ENCODE assay signal across 8 mouse cellular contexts in genomic region chr17:46855328-46856106, GRCm38 (mm10). TPM values are rescaled to one million over a fixed set of nuclear protein-coding genes. Genes with fewer than 3 reads are reported as not detected.
DNase-seq lines count a peak whose midpoint lies in the region; ATAC-seq and TF ChIP-seq lines count a peak whose summit lies in the region.

No protein-coding gene starts in this region.

- TF ChIP-seq POLR2A in brain, embryonic 14.5 days (IDR thresholded peaks at IDR 0.05; ENCODE audit: borderline replicate concordance, extremely low read depth, insufficient read depth, insufficient read length, poor library complexity, severe bottlenecking): no peak

- H3K9ac ChIP-seq in kidney, embryonic 14.5 days (ENCODE audit: low read depth, low read length): peak overlapping the region; percentile 100
- peak overlapping the region; percentile 98 for H3K9ac ChIP-seq in liver, embryonic 13.5 days
- peak overlapping the region; percentile 100 for H3K9ac ChIP-seq in stomach, embryonic 14.5 days (replicated peaks; ENCODE audit: low read depth, low read length)

- no peak for TF ChIP-seq CTCF in brain, embryonic 14.5 days (IDR thresholded peaks at IDR 0.05; ENCODE audit: borderline replicate concordance, extremely low read depth, insufficient read depth, insufficient read length)

- no peaks in the 10 kb centered on the region for H3K9me3 ChIP-seq in kidney, embryonic 14.5 days (ENCODE audit: control insufficient read depth, low read length)
- no peaks in the 10 kb centered on the region for H3K9me3 ChIP-seq in liver, embryonic 13.5 days (replicated peaks)
- H3K9me3 ChIP-seq in stomach, embryonic 14.5 days (ENCODE audit: control insufficient read depth, low read depth, low read length): no peaks in the 10 kb centered on the region

- no peak for ATAC-seq in kidney, embryonic 14.5 days (ENCODE audit: low FRiP score, low TSS enrichment)
- no peak for ATAC-seq in liver, embryonic 13.5 days (ENCODE audit: low read depth)
- no peak for ATAC-seq in stomach, embryonic 14.5 days (ENCODE audit: insufficient number of reproducible peaks, insufficient read depth, low FRiP score, low read depth)

- peak overlapping the region; percentile 47 for H3K4me2 ChIP-seq in kidney, embryonic 14.5 days (replicated peaks; ENCODE audit: low read depth, low read length)
- peak overlapping the region; percentile 73 for H3K4me2 ChIP-seq in liver, embryonic 13.5 days
- peak overlapping the region; percentile 61 for H3K4me2 ChIP-seq in stomach, embryonic 14.5 days (replicated peaks; ENCODE audit: low read depth, low read length)

- intact Hi-C loops in heart, postnatal 10 days (cut with DNase I): loop anchor here (1.0 to 2.0 kb wide), 2 partner anchors 35 to 73 kb away; partner anchors contain the start of genes Rpl7l1 and Tbcc

- H3K27me3 ChIP-seq in kidney, embryonic 14.5 days (ENCODE audit: control insufficient read depth, insufficient read depth, low read length): no peaks in the 10 kb centered on the region
- no peaks in the 10 kb centered on the region for H3K27me3 ChIP-seq in liver, embryonic 13.5 days
- no peaks in the 10 kb centered on the region for H3K27me3 ChIP-seq in stomach, embryonic 14.5 days (ENCODE audit: control insufficient read depth, insufficient read depth, low read length)

- H3K36me3 ChIP-seq in kidney, embryonic 14.5 days (ENCODE audit: control insufficient read depth, insufficient read depth, low read length): no peaks in the 10 kb centered on the region
- no peaks in the 10 kb centered on the region for H3K36me3 ChIP-seq in liver, embryonic 13.5 days
- no peaks in the 10 kb centered on the region for H3K36me3 ChIP-seq in stomach, embryonic 14.5 days (ENCODE audit: control insufficient read depth, insufficient read depth, low read length)

- no peak for DNase-seq in kidney, postnatal 14 days
- DNase-seq in brain, embryonic 14.5 days (ENCODE audit: low read depth): peak; percentile 26
- peak; percentile 52 to 53 for DNase-seq in heart, postnatal 10 days
- DNase-seq in liver, embryonic 13.5 days: no peak
- DNase-seq in right cerebral cortex, postnatal 4 days: no peak
- DNase-seq in frontal cortex, adult 2 months (ENCODE audit: extremely low spot score in 1 of 2, low spot score in 1 of 2): no peak

- H3K4me1 ChIP-seq in kidney, embryonic 14.5 days (ENCODE audit: control insufficient read depth, insufficient read depth, low read length): peaks cover 28% of the 10 kb centered on the region
- peaks cover 43% of the 10 kb centered on the region for H3K4me1 ChIP-seq in liver, embryonic 13.5 days (replicated peaks)
- H3K4me1 ChIP-seq in stomach, embryonic 14.5 days (ENCODE audit: control insufficient read depth, insufficient read depth, low read length): peaks cover 19% of the 10 kb centered on the region

- WGBS in kidney, embryonic 14.5 days: 59% methylated on average over 15 of the region's 15 CpGs
- 54% methylated on average over 15 of the region's 15 CpGs for WGBS in liver, embryonic 13.5 days (ENCODE audit: insufficient replicate concordance)
- 55% methylated on average over 15 of the region's 15 CpGs for WGBS in stomach, embryonic 14.5 days

- peak overlapping the region; percentile 99 for H3K4me3 ChIP-seq in kidney, embryonic 14.5 days (ENCODE audit: low read length)
- H3K4me3 ChIP-seq in liver, embryonic 13.5 days (replicated peaks): peak overlapping the region; percentile 88
- H3K4me3 ChIP-seq in stomach, embryonic 14.5 days (ENCODE audit: low read depth, low read length): peak overlapping the region; percentile 96

- H3K27ac ChIP-seq in kidney, embryonic 14.5 days (ENCODE audit: low read depth, low read length): peak overlapping the region; percentile 100
- H3K27ac ChIP-seq in liver, embryonic 13.5 days: peak overlapping the region; percentile 96
- H3K27ac ChIP-seq in stomach, embryonic 14.5 days (ENCODE audit: low read length): peak overlapping the region; percentile 100

RNA-seq across cellular contexts. Expression of gene Bicral, which starts 2.8 kb away (rescaled TPM):
- 2.6 and 5.2 TPM in 2 replicates for polyA plus RNA-seq in kidney, embryonic 14.5 days (2014; fragmentation: Nextera tagmentation; extraction: Ambion mirVana)
- 13.5 and 24.9 TPM in 2 replicates for polyA plus RNA-seq in brain, embryonic 14.5 days (2012; rRNA removed)
- 10 to 100 TPM; 12.7 to 15.4 TPM for total RNA-seq in heart, postnatal 10 days (2021)
- polyA plus RNA-seq in liver, embryonic 13.5 days (2015; fragmentation: Nextera tagmentation; extraction: Ambion mirVana): 2.6 and 3.6 TPM in 2 replicates
- 6.0 and 6.6 TPM in 2 replicates for polyA plus RNA-seq in stomach, embryonic 14.5 days (2014; fragmentation: Nextera tagmentation; extraction: Ambion mirVana)
- polyA plus RNA-seq in frontal cortex, adult 2 months (2012; rRNA removed): 37.4 and 38.6 TPM in 2 replicates

RNA-seq across cellular contexts. Expression of gene Tbcc, which starts 35.0 kb away (rescaled TPM):
- 71.0 and 82.1 TPM in 2 replicates for polyA plus RNA-seq in kidney, embryonic 14.5 days (2014; fragmentation: Nextera tagmentation; extraction: Ambion mirVana)
- polyA plus RNA-seq in brain, embryonic 14.5 days (2012; rRNA removed): 33.7 and 40.8 TPM in 2 replicates
- total RNA-seq in heart, postnatal 10 days (2021): 10 to 100 TPM; 21.1 to 24.0 TPM
- 22.4 and 24.9 TPM in 2 replicates for polyA plus RNA-seq in liver, embryonic 13.5 days (2015; fragmentation: Nextera tagmentation; extraction: Ambion mirVana)
- 52.6 and 54.3 TPM in 2 replicates for polyA plus RNA-seq in stomach, embryonic 14.5 days (2014; fragmentation: Nextera tagmentation; extraction: Ambion mirVana)
- 26.5 and 27.3 TPM in 2 replicates for polyA plus RNA-seq in frontal cortex, adult 2 months (2012; rRNA removed)

RNA-seq across cellular contexts. Expression of gene Prph2, which starts 54.7 kb away (rescaled TPM):
- 0.18 and 0.26 TPM in 2 replicates for polyA plus RNA-seq in kidney, embryonic 14.5 days (2014; fragmentation: Nextera tagmentation; extraction: Ambion mirVana)
- polyA plus RNA-seq in brain, embryonic 14.5 days (2012; rRNA removed): 0.03 TPM in 1 of 2 replicates, not detected in the other
- not detected for total RNA-seq in heart, postnatal 10 days (2021)
- not detected in 2 replicates for polyA plus RNA-seq in liver, embryonic 13.5 days (2015; fragmentation: Nextera tagmentation; extraction: Ambion mirVana)
- polyA plus RNA-seq in stomach, embryonic 14.5 days (2014; fragmentation: Nextera tagmentation; extraction: Ambion mirVana): not detected in 2 replicates
- 0.04 TPM in 1 of 2 replicates, not detected in the other for polyA plus RNA-seq in frontal cortex, adult 2 months (2012; rRNA removed)

Comparison
In these comparisons a context has a peak if more than half of its experiments do, and no peak if none do; other contexts are left out.
1. DNase-seq: peak in brain, embryonic 14.5 days (single experiment) and heart, postnatal 10 days (2 of 2); none in kidney, postnatal 14 days (single experiment), liver, embryonic 13.5 days (single experiment), right cerebral cortex, postnatal 4 days (single experiment) and frontal cortex, adult 2 months (0 of 2).
2. Peak in every context shown above with its lines, with median percentiles within 50 percentile points of each other: H3K27ac ChIP-seq, H3K4me2 ChIP-seq, H3K4me3 ChIP-seq and H3K9ac ChIP-seq.